Mouse (Mus musculus) ES-Bruce4 (cell line): ENCODE data around the gene Lrpap1.

Source experiments
- CTCF ChIP-seq: IDR thresholded peaks from one replicate; pipeline ENCODE4 v1.8.1; 2011; ENCODE audit warnings: low read depth, low read length
- POLR2A ChIP-seq: IDR thresholded peaks from one replicate; pipeline ENCODE4 v1.8.1; 2011; ENCODE audit warnings: low read length; ENCODE audit not compliant: insufficient read depth

- TF ChIP-seq CTCF (no peak), POLR2A (no peak)
Observed at GRCm38 (mm10) chr5:35069841-35070240, 35.7 kb downstream of the Lrpap1 start.
